Mouse (Mus musculus) fat pad, adult 2 months (tissue): ENCODE data around the gene Gm47955.
"Not testable (repeated sequence)": the region's sequence is repeated elsewhere in the genome, so short reads cannot be mapped to it uniquely, and the experiment has no call there.

Experiments used
- DNase-seq: peaks from one replicate; pipeline ENCODE4 v3.0.0-alpha.2; 2011; ENCODE audit warnings: low read depth, low spot score; ENCODE audit errors: extremely low read depth

The Gm47955 gene

GRCm38 (mm10) chr1:82959870-82960385, at the start of gene Gm47955:
Gm47955 (plus strand) TSS chr1:82960286.
- DNase-seq = no peak

GRCm38 (mm10) chr1:82913025-82913424, 47.1 kb upstream of the Gm47955 start, which contains the start of gene A030005L19Rik:
A030005L19Rik (plus strand) TSS chr1:82913325.
- DNase-seq = no peak

GRCm38 (mm10) chr1:82913434-82913833, 46.7 kb upstream of the Gm47955 start:
- DNase-seq = not testable (repeated sequence)

- no peak for DNase-seq
Observed at GRCm38 (mm10) chr1:82924650-82925049, 35.4 kb upstream of the Gm47955 start, which contains the start of gene A030014E15Rik. A030014E15Rik (plus strand) TSS chr1:82924917.

- not testable (repeated sequence) for DNase-seq
Observed at GRCm38 (mm10) chr1:82930558-82930957, 29.5 kb upstream of the Gm47955 start.

- DNase-seq = not testable (repeated sequence)
Observed at GRCm38 (mm10) chr1:82931326-82931725, 28.8 kb upstream of the Gm47955 start, which contains the start of gene Gm6217. Gm6217 (minus strand) TSS chr1:82931399.

- no peak for DNase-seq
Observed at GRCm38 (mm10) chr1:82938666-82939065, 21.4 kb upstream of the Gm47955 start.

GRCm38 (mm10) chr1:82942505-82942904, 17.6 kb upstream of the Gm47955 start:
- not testable (repeated sequence) for DNase-seq

- not testable (repeated sequence) for DNase-seq
Observed at GRCm38 (mm10) chr1:82943295-82943694, 16.8 kb upstream of the Gm47955 start, which contains the start of gene A030003K21Rik. A030003K21Rik (minus strand) TSS chr1:82943388.

- DNase-seq = not testable (repeated sequence)
Observed at GRCm38 (mm10) chr1:82946029-82946428, 14.1 kb upstream of the Gm47955 start.

GRCm38 (mm10) chr1:82948601-82949000, 11.5 kb upstream of the Gm47955 start:
- DNase-seq = no peak

GRCm38 (mm10) chr1:82955913-82956312, 4.2 kb upstream of the Gm47955 start, which contains the start of gene Gm7544:
Gm7544 (minus strand) TSS chr1:82956013.
- DNase-seq = not testable (repeated sequence)

GRCm38 (mm10) chr1:82966413-82966812, 6.3 kb downstream of the Gm47955 start:
- no peak for DNase-seq

- DNase-seq = no peak
Observed at GRCm38 (mm10) chr1:82972046-82972445, 12.0 kb downstream of the Gm47955 start.

GRCm38 (mm10) chr1:82973244-82973643, 13.2 kb downstream of the Gm47955 start:
- DNase-seq = no peak

- DNase-seq = no peak
Observed at GRCm38 (mm10) chr1:82973901-82974300, 13.8 kb downstream of the Gm47955 start.

GRCm38 (mm10) chr1:82974342-82974741, 14.3 kb downstream of the Gm47955 start:
- no peak for DNase-seq

- DNase-seq = no peak
Observed at GRCm38 (mm10) chr1:82975750-82976149, 15.7 kb downstream of the Gm47955 start.

- no peak for DNase-seq
Observed at GRCm38 (mm10) chr1:82977840-82978239, 17.8 kb downstream of the Gm47955 start.

GRCm38 (mm10) chr1:82986738-82987137, 26.7 kb downstream of the Gm47955 start:
- no peak for DNase-seq

GRCm38 (mm10) chr1:82987530-82988198, 27.6 kb downstream of the Gm47955 start:
- DNase-seq = no peak

- peak; percentile 42 for DNase-seq
Observed at GRCm38 (mm10) chr1:82991062-82991461, 31.0 kb downstream of the Gm47955 start.
